Mouse (Mus musculus) activated CD4-positive, CD25-positive, alpha-beta regulatory T cell, adult 4 months (primary cell): Measurements from ENCODE around the gene Metrnl. TPM values are rescaled to one million over a fixed set of nuclear protein-coding genes. Genes with fewer than 3 reads are reported as not detected.
"Not testable (repeated sequence)": the region's sequence is repeated elsewhere in the genome, so short reads cannot be mapped to it uniquely, and the experiment has no call there.

ENCODE experiments used
- ATAC-seq: one replicate; pipeline ENCODE4 v1.8.0; 2017
- polyA plus RNA-seq, 2 experiments: library from polyadenylated mRNA; unstranded; fragments of 100-300 nt; shearing (Covaris generic); gene quantifications; one replicate each; pipeline ENCODE4 v1.2.1; 2017

Gene Metrnl
- polyA plus RNA-seq = 1 to 10 TPM in 1 of 2 experiments, under 1 TPM in 1; 0.60 to 1.1 TPM

DNA sequence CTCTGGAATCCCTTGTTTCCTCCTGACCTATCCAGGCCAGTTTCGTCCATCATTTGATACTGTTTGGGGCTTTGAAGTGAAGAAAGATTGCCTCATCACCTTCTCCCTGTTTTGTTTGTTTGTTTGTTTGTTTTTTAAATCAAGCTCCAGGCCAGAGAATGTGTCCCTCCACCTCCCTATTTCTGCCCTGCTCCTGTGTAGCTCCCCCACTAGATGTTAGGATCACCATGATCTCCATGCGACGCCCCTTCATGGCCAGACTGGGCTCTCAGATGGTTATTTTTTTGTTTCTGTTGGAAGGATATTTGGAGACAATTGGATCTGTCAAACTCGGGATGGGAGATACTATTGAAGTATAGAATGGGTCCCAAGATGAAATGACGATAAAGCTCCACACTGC is at the start of gene Metrnl:
TSS of gene Metrnl (plus strand) at position 301 of the 400 bp plus-strand sequence.
- ATAC-seq = no peak

DNA sequence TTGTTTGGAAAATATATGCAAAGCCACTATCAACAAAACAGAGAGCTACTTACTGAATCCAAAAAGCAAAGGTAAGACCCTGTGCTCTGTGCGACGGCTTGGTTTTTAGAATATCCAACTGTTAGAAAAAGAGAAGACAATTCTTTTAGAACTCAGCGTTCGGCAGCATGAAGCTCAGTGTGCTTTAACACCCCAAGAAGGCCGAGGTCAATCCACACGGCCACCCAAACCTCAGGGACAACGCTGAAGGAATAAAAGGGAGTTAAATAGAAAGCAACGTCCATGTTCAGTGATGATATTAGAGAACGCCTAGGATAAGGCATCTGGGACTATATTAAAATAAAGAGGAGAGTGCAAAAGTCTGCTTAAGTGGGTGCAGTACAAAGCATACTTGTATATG is 49.8 kb upstream of the Metrnl start:
- no peak for ATAC-seq

DNA sequence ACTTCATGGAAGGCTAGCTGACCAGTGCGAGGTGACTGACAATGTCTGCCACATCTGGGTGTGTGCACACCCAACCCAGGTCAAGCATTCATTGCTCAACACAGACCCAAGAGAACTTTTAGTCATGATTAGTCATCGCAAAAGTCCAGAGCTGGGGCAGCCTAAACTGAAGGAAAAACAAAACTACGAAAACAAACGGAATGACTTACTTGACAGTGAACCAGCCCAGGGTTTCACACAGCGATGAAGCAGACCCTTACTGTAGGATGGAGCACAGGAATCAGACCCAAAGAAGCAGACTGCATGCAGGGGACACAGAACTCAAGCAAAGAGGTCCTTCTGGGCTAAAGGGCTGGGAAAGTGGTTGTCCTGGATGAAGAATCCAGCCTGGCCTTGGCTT is 49.4 kb upstream of the Metrnl start:
- ATAC-seq = no peak

DNA sequence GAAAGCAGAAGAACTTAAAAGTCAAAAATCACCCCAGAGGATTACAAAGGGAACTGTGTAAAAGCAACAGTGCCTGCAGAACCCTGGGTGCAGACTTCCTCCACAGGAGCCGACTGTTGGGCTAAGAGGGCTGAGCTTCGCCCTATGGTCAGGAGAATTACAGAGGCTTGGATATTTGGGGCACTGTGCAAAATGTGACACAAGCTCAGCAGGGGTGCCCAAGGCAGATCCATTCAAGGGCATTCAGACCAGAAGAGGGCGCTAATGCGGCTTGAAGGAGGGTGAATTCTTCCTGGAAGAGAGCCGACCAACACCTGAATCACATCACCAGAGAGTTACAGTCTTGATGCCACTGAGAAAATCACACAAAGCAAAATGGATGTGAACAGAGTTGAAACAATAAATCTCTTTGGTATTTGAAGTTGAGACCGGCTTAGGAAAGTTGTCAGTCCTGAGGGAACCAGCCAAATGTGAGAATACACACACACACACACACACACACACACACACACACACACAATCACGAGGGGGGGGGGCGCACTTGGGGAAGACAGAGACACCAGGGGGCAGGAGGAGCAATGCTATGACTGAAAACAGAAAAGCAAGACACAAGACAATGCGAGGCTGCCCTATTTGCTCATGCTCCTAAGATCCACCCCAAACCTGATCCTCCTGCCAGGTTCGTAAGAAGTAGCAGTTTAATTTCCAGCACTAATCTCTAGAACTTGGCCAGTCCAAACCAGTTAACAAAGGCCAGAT is 48.6 kb upstream of the Metrnl start:
- ATAC-seq = no peak

DNA sequence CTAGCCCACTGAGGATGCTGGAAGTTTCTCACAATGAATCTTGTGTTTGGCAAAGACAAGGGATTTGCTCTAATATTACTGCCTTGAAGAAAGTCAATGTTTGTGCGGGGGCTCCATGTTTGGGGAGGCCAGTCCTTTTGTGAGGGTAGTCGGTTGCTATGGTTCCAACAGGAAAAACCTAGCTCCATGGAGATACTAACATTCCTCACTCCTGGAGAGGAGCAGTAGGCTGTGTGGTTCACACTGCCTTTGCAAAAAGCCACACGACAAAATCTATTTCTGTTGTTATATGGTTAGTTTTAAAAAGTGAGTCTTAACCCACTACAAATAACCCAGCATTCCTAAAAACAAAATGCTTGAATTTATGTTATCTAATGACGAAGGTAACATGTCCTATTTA is 47.7 kb upstream of the Metrnl start:
- no peak for ATAC-seq

DNA sequence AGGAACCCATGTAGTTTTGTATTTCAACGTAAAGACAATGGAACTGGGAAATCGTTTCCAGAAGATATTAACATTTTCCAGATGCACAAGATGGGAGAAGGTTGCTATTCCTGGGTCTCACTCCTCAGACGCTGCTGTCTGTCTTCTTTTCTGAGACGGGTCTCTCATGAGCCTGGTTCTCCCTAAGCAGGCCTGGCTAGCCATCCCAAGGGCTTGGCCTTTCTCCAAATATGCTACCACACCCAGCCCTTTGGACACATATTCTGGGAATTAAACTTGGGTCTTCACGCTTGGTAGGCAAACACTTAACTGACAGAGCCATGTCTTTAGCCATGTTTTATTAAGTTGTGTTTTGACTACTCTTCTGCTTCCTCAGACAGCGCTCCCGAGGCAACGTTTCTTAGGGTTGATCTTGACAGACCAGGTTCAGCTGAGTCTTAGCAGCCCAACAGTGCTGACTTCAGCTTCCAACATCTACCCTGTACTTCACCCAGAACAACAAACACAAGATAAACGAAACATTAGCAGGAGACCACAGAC is 46.9 kb upstream of the Metrnl start:
- ATAC-seq = no peak

DNA sequence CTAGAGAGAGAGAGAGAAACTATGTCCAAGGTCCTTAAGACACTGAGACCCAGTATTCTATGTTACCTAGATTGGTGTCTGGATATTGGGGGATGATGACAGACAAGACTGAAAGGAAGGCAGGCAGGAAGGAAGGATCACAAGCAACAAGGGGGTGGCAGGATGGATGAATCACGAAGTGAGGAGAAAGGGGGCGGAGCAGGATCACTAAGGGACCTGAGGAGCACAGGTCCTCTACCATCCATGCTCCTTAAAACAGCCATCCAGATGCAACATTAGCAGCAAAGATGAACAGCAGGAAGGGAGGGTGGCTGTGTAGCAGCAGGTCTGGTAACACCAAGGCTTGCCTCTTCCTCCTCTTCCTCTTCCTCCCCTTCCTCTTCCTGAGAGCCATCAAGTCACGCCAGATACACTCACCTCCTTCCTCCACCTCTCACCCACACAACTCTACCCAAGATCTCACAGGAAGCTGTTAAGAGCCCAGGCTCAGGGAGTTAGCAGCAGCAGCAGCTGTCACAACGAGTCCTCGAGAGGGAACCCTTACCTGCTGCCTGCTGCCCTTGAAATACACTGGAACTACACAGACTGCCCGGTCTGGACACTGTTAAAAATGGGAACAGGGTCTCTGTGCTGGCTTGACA is 46.1 kb upstream of the Metrnl start:
- peak; percentile 69 for ATAC-seq

DNA sequence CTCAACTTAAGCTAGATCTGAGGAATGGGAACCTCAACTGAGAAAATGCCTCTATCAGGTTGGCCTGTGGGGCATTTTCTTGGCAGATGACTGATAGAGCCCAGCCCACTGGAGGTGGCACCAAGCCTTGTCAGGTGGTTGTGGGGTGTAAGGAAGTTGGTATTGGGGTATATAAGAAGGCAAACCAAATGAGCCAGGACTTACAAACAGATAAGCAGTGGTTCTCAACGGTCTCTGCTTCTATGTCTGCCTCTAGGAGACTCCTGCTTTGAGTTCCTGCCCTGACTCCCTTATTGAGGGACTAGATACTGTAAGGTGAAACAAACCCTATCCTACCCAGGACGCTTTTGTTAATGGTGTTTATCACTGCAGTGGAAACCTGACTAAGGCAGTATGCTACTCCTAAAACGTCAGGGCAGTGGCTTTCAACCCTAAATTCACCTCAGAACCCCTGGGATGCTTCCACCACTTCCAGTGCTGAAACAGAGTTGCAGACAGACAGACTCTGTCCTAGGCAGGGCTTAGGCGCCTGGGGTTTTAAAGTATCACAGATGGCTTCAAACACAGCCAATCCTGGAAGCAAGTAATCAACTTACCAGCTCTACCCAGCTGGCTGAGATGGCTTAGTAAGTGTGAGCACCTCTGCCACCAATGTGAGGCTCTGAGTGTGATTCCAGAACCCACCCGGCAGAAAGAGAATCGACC is 45.4 kb upstream of the Metrnl start:
- ATAC-seq = peak; percentile 34

DNA sequence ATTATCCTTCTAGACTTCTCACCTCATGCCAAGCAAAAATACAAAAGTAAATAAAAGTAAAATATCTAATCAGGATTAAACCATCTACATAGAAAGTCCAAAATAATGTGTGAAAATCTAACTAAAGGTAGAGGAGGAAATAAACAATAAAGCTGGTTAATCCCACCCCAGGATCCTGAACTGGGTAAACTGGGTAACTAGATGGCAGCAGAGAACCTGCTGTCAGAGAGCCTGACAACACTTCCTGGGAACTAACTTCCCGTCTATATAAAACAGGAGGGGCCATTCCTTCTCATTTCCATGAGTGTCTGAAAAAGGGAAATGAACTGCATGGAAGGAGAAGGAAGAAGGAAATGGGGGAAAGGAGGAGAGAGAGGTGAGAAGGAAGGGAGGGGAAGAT is 43.2 kb upstream of the Metrnl start:
- no peak for ATAC-seq

DNA sequence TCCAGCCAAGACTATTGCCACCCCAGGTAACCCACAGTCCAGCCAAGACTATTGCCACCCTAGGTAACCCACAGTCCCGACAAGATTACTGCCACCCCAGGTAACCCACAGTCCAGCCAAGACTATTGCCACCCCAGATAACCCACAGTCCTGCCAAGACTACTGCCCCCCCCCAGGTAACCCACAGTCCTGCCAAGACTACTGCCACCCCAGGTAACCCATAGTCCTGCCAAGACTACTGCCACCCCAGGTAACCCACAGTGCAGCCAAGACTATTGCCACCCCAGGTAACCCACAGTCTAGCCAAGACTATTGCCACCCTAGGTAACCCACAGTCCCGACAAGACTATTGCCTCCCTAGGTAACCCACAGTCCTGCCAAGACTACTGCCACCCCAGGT is 40.7 kb upstream of the Metrnl start:
- ATAC-seq = not testable (repeated sequence)

DNA sequence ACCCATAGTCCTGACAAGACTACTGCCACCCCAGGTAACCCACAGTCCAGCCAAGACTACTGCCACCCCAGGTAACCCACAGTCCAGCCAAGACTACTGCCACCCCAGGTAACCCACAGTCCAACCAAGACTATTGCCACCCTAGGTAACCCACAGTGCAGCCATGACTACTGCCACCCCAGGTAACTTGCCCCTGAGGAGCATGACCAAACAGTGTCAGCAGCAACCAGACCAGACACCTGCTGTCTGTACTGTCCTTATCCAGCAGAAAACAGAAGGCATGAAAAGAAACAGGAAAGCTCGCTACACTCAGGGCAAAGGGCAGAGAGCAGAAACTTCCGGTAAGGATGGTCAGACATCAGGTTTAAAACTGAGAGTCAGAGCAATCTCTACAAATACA is 40.2 kb upstream of the Metrnl start:
- ATAC-seq = no peak

DNA sequence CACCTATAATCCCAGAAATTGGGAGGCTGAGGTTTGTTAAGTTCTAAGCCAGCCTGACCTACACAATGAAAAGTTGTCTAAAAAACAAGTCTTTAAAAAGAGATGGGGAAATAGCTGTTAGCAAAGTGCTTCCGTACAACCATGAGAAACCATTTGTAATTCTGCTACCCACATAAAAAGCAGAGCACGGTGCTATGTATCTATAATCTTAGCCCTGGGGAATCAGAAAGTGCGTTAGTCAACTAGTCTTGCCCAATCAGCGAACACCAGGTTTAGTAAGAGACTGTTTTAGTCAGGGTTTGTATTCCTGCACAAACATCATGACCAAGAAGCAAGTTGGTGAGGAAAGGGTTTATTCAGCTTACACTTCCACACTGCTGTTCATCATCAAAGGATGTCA is 33.8 kb upstream of the Metrnl start:
- no peak for ATAC-seq

DNA sequence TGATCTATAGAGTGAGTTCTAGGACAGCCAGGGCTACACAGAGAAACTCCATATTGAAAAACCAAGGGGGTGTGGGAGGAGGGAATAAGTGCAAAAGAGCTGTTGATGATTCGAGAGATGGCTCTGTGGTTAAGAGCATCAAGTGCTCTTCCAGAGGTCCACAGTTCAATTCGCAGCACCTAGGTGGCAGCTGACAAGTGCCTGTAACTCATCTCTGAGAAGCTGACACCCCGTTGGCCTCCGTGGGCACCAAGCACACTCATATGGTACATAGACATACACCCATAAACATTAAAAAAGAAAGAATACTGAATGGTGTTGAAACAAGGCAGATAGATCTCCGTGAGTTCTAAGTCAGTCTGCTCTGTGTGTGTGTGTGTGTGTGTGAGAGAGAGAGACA is 32.6 kb upstream of the Metrnl start:
- ATAC-seq = no peak

DNA sequence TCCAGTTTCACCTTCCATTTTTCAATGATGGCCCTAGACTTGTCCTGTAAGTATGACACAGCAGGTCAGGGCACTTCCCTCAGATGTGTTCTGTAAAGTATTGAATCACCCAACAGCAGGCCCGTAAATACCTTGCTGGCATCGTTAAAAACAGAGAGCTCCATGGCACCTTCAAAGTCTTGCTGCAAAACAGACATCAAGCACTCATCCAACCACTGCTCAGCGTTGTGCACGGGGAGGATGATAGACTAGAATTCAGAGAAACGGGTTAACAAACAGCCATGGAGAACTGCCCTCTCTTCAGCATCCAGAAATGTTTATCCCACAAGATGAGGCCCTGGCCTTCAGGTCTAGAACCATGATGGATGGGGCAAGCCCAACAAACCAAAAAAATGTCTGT is 30.4 kb upstream of the Metrnl start:
- no peak for ATAC-seq

DNA sequence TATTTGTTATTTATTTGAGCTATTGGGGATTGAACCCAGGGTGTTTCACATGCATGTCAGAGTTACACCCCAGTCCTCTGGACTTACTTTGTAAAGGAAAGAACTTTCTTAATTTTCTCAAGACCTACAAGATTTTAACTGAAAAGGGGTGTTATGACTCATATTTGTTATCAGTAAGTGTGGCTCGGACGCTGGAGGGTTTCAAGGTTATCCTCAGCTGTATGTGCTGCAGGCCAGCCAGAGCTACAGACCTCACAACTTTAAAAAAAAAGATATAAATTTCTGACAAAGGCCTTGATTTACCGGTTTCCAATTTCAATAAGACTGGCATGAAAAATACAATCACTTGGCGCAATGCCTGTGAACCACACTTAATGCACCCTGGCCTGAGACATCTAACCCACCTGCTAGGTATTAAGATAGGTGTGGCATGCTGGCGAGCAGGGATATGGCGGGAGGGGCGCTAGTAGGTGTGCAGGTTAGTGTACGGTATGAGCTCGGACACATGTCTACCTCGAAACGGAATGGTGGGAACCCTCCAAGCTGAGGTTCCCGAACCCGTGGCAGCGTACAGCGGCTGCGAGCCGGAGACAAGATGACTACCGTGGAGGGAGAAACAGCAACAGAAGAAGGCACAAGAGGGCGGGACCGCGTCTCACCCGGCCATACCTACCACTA is 28.9 kb upstream of the Metrnl start:
- no peak for ATAC-seq

DNA sequence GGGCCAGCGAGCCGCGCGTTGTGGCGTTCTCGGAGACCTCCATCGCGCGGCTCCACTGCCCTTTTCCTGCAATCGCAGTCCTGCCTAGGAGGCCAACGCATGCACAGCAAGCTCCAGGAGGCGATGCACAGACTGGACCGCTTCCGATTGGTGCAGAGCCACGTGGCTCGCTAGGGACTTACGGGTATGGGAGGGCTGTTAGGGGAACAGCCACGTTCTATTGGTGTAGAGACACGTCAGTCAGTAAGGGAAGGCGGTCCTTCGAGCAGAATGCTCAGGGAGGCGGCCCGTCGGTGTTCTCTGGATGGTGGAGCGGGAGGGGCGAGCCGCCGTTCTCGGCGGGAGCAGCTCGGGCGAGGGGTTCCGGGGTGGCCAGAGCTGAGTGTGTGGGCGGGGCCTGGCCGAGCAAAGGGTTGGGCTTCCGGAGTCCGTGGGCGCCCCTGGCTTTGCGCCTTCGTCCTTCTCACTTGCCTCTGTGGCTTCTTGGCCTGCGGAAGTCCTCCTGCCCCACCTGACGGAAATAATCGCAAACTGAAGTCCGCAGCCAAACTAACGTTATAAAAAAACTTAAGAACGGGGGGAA is 28.3 kb upstream of the Metrnl start, which contains the start of gene B3gntl1:
TSS of gene B3gntl1 (minus strand) at position 164 of the 583 bp plus-strand sequence.
- ATAC-seq = peak; percentile 100

DNA sequence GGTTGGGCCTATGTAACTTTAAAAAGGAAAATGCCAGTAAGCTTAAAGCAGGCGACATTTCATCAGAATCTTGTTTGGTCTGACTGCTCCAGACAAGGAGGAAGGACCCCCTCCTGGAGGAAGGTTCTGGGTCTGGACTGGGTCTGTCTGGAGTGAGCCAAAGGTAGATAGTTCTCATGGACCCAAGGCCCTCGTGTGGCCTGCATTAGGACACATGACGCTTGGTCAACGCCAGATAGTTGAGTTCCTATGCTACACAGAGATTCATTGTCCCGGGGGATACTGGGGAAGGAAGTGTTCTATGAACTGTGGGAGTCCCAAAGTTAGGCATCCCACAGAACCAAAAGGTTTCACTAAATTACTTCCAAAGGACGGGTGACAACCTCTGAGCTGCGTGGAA is 27.7 kb upstream of the Metrnl start:
- ATAC-seq = no peak

DNA sequence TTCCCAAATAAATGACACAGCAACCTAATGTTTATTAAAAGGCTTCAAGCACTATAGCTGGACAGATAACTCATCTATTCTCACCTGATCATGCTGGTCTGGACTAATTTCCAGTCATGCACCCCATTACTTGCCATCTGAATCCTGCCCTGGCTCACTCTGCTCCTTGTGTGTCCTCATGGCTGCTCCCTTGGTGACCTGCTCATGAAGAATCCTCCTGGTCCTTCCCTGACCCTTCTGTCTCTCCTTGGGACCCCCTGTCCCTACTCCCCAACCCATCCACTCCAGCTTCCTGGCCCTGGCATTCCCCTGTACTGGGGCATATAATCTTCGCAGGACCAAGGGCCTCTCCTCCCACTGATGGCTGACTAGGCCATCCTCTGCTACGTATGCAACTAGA is 24.5 kb upstream of the Metrnl start:
- no peak for ATAC-seq

DNA sequence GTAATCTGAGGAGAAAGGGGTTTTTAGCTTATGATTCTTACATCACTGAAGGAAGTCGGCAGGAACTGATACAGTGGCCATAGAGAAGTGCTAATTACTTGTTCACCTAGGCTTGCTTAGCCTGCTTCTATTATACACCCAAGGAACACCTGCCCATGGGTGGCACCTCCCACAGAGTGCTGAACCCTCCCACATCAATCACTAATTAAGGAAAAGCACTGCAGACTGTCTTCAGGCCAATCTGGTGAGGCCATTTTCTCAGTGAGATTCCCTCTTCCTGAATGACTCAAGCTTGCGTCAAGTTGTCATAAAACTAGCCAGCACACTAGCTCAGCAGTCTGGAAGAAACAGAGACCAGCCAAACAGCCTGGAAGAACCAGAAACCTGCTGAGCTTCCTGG is 21.8 kb upstream of the Metrnl start:
- no peak for ATAC-seq

DNA sequence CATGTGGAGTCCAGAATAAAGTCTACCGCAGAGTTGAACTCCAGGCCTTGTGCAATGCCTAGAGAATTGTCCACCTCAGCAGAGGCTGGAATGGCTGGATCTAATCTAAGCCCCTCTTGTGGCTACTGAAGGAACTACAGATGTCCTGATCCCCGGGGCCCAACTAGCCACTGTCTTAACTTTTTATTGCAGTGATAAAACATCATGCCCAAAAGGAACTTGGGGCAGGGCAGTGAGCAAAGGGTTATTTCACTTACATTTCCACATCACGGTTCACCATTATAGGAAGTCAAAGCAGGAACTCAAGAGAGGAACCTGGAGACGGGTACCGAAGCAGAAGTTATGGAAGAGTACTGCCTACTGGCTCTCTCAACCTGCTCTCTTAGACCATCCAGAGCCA is 20.6 kb upstream of the Metrnl start:
- ATAC-seq = no peak

DNA sequence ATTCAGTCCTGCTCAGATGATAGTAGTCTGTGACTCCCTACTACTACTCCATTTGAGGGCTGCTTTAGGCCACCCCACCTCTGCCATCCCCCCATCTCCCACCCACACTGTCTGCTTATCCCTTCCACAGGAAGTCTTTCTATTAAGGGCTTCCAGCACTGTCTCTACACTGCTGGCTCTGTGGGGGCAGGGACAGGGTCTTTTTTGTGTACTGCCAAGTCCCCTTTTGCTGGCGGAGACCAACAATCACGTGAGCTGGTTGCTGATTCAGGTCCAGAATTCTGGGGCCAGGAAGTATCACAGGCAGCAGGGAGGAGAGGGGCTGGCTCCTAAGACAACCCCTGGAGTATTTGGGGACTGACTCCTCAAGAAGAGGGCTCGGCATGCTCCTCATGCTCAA is 18.1 kb upstream of the Metrnl start:
- no peak for ATAC-seq

DNA sequence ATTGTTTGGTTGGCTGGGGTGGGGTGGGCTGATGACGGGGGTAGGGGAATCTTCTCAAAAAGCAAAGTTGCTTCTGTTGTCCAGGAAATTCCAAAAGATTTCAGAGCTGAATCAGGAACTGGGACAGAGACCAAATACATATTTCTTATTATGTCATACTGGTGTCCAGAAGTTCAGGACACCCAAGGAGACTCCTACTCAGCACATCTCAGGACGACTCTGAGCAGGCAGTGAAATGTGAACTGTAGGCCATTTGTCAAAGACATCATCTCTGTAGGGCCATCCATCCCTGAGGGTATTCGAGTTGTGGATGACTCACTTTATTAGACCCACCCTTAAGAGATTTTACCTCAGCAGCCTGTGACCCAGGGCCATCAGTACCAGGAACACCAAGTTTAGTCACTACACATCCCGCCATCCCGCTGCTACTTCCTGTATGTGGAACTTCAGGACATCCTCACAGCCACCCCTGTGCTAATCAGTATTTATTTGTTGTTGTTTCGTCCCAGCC is 15.8 kb upstream of the Metrnl start:
- no peak for ATAC-seq
